Mouse (Mus musculus) monocyte, adult 5-6 weeks (primary cell): ENCODE data around the gene Ptpn9. TPM values are rescaled to one million over a fixed set of nuclear protein-coding genes. Genes with fewer than 3 reads are reported as not detected.
A peak's percentile ranks its signal among the peaks of the same experiment; 100 is the strongest.

Experiments
- ATAC-seq: fragments of 153-309, 156-312 bp; replicated peaks from 2 replicates; pipeline ENCODE4 v1.8.0; 2017; ENCODE audit warnings: mild to moderate bottlenecking; ENCODE audit not compliant: low TSS enrichment, insufficient number of reproducible peaks, severe bottlenecking, poor library complexity, low FRiP score
- total RNA-seq: library from RNA; stranded (forward); fragments of 200-1000, 200-491, 200-594 nt; gene quantifications from 3 replicates; pipeline ENCODE4 v1.2.3, GENCODE M21; 2017

Gene Ptpn9
- total RNA-seq, 1 experiment from 2014 or later = 16.7 TPM

DNA sequence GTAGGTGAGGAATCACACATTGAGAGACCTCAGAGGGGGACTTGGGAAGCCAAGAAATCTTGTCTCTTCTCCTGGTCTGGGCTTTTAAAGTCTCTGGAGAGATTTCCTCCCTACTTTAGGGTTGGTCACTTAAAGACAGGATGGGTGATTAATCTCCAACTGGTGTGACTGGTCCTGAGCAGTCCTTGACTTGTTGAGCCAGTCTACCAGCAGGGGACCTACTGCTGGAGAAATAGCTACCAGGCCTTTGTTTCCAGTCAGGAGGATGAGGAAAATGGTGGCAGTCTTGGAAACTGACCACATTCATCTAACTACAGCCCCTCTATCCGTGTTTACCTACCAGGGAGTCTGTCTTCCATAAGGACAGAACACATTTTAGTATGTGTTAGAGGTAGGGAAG lies 17.7 kb downstream of the Ptpn9 start:
- ATAC-seq = no peak

- no peak for ATAC-seq
Measured at GRCm38 (mm10) chr9:57012895-57013294, 18.2 kb downstream of the Ptpn9 start.

DNA sequence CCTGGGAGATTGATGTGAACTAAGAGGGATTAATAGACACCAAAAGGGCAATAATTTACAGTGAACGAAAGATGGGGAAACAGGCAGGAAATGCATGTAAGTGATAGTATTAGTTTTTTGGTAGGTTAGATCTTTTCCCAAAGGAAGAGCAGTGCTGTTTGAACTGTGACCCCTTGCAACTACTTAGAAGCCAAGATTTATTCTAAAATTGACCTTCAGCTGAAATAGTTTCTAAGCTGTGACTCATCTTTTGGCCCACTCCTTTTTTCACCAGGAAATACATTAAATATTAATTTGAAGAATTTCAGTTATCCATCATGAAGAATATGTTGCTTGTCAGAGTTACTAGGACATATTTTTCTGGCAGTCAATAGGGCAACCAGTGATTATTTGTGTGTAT lies 19.0 kb downstream of the Ptpn9 start:
- no peak for ATAC-seq

DNA sequence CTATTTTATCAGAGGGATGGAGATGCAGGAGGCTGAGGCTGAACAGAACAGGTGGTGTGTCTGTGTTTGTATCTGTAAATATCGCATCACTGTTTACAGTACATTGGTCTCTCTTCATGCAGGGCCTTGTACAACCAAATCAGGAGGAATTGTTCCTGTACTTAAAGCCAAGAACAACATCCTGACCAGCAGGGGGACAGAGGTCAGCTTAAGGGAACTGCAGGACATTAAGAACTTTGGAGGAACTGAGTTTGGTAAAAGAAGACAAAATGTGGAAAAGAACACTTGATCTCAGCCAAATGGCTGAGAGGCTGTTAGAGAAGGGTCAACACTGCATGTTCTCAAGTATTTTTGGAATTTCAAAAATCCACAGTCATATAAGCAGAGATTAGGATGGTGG lies 20.0 kb downstream of the Ptpn9 start:
- no peak for ATAC-seq

GRCm38 (mm10) chr9:57017631-57018030 lies 22.9 kb downstream of the Ptpn9 start:
- ATAC-seq = no peak

GRCm38 (mm10) chr9:57031756-57032155 lies 37.0 kb downstream of the Ptpn9 start:
- no peak for ATAC-seq

- peak; percentile 83 for ATAC-seq
Measured at GRCm38 (mm10) chr9:57056237-57056636, 61.5 kb downstream of the Ptpn9 start.

DNA sequence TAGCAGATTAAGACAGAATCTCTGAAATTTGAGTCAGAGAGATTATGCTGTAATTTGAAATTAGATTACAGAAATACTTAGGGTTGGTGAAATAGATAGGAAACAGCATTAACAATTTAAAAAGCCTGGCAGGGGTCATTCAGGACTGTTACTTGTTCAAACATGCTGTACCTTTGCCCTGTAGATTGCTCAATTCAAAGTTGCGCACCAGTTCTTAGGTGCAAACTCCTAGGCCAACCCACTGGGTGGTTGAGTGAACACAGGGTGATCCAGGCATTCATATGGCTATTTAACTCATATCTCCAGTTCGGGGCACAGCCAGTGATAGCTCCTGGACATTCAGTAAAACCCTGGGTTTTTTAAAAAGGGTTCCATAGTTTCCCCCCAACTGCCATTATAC lies 69.4 kb downstream of the Ptpn9 start:
- ATAC-seq = no peak

- ATAC-seq = no peak
Measured at GRCm38 (mm10) chr9:57068266-57068665, 73.5 kb downstream of the Ptpn9 start.

DNA sequence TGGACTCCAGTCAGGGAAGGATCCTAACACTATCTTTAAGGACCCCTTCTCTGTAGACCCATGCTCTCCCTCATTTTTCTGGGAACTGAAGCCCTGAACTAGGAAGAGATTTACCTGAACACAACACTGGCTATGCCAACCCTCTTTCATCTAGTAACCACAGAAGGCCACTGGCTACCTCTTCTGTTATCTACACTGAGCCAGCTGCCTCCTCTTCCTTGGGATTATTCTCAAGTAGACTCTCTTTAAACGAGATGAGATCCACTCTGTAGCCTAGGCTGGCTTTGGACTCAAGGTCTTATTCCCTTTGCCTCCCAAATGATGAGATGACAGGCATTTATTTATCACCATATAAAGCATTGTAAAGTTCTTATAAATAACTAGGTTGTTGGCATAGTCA lies 75.5 kb downstream of the Ptpn9 start:
- no peak for ATAC-seq

- no peak for ATAC-seq
Measured at GRCm38 (mm10) chr9:57070800-57071545, 76.2 kb downstream of the Ptpn9 start.

DNA sequence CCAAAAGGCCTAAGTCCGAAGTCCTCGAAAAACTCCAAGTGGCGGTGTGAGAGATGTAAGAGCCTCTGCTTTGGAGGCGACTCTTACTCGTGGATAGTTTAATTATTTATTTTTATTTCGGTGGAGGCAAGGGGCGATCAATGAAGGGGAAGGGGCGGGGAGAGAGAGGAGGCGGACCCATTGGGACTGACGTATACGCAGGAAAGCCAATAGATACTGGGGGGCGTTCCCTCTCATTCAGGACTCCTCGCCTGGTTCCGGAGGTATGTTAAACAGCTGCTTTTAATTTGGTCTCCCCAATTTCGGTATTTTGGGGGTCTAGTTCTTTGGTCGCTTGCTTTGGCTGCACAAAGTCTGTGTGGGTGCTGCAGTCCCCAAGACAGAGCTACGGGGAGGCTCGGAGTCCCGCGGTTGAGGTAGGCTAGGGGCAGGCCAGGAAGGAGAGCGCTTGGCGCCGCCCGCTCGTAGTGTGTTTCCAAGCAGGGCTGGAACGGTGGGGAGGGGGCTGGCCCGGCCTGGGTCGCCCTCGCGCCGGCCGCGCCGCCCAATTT lies 77.2 kb downstream of the Ptpn9 start, which contains the start of gene Sin3a:
Gene Sin3a (plus strand): TSS at position 240 of the 551 bp plus-strand sequence.
- ATAC-seq = no peak

- no peak for ATAC-seq
Measured at GRCm38 (mm10) chr9:57072526-57072988, 77.8 kb downstream of the Ptpn9 start.

DNA sequence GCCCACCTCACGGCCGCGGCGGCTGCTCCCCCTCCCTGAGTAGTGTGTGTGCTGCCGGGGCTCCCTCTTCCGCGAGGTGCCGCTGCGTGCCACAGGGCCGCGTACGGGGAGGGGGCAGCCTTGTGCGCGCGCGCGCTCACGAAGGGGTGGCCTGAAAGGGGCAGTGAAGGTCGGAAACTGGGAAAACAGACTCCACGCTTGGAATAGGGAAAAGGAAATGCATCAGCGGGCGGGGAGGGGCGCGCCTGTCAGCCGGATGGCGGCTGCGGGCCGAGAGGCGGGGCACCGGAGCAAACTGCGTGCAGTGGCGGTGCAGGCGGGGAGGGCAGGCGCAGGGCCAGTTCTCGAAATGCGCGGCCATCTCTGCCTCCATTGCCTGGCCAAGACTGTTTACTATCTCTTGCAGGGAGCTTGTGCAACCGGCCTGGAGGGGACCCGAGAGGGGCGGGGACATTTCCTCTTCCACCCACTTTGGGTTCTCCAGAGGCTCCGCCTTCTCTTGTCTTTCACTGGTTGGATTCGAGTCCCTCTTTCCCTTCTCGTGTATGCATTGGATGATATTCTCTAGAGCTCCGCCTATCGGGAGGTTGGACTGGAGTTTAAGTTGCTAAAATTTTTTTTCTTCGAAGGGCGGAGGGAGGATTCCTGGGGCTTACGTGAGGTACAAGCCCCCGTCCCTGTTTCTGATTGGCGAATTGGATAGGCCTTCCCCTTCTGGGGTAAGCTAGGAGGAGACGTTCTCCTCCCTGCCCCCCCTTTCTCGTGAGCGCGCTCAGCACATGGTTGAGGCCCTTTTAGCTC lies 78.5 kb downstream of the Ptpn9 start:
- peak; percentile 47 for ATAC-seq

- ATAC-seq = no peak
Measured at GRCm38 (mm10) chr9:57073790-57074094, 79.0 kb downstream of the Ptpn9 start.

DNA sequence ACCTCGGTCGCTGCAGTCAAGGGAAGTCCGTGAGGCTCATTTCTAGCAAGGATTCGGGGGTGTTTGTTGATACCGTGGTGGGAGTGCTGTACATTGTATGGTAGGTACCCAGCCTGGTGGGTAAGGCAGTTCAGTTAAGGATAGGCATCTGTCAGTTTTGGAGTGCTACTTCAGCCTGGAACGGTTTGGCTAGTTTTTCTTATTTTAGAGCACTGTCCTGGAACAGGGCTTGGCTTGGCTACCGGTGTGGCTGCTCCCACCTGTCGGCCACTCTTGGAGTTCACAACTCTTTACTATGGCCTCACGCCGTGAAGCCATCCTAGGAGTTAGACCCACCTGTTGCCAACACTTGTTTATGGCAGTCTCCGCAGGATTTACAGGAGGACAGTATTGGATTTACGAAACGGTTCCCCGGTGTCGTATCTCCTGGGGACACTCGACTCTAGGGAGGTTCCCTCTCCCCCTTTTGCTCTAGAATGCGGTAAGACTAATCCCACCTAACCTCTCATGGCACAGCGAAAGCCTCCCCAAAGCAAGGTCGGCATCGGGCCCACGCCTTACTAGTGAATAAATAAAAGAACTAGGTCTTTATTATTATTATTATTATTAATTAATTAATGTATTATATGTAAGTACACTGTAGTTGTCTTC lies 79.6 kb downstream of the Ptpn9 start:
- no peak for ATAC-seq

- ATAC-seq = no peak
Measured at GRCm38 (mm10) chr9:57074822-57075603, 80.3 kb downstream of the Ptpn9 start.

DNA sequence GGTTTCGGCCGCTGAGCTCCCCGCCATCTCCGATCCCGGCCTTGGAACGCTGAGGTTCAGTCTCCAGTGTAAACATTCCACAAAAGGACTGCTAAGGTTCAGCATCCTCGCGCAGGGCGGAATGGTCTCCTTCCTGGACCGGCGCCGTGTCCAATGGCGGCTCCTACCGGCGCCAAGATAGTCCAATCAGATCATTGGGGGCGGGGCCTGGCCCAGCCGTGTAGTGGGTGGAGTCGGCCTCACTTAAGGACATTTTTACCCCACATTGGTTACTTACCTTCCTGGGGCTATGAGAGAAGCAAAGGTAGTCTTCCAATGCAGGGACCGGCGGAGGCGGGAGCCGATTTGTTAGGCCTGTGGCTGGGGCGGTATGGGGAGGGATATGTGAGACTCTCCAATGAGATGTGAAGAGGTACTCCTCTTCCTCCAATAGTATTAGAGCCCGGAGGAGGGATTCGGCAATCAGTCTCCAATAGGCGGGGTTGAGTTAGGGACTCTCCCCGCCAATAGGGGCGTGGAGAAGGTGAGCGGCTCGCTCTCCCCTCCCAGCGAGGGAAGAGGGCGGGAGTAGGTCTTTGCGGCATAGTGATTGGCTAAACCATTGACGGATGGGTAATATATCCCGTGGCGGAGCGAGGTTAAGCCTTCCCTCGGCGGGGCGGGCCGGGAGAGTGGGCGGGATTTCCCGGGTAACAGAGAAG lies 81.1 kb downstream of the Ptpn9 start:
- peak; percentile 69 for ATAC-seq
